Mouse (Mus musculus) limb, embryonic 12.5 days (tissue): ENCODE measurements at regions not wholly inside any gene's neighbourhood (a gene's known extent, or its start where the extent isn't known, plus 50 kb on each side); places are given as distances from the start of the nearest gene placed in this dataset.

Experiments used
- ATAC-seq: fragments of 200-750 bp; cut with Nextera tagmentation; 2 replicates; pipeline ENCODE4 v1.8.0; 2017; ENCODE audit warnings: low read depth, moderate TSS enrichment; ENCODE audit not compliant: insufficient number of reproducible peaks, insufficient read depth, low FRiP score, low TSS enrichment
- H3K27ac ChIP-seq: fragments of 300-500 bp; sonication (generic); 2 replicates; pipeline ENCODE4 v1.5.1; 2016; ENCODE audit warnings: mild to moderate bottlenecking, moderate library complexity
- H3K27me3 ChIP-seq: fragments of 300-500 bp; sonication (generic); 2 replicates; pipeline ENCODE4 v1.6.1; 2016; ENCODE audit warnings: mild to moderate bottlenecking, moderate library complexity
- H3K36me3 ChIP-seq: fragments of 300-500 bp; sonication (generic); 2 replicates; pipeline ENCODE4 v1.6.1; 2016; ENCODE audit warnings: mild to moderate bottlenecking, moderate library complexity
- H3K4me1 ChIP-seq: fragments of 300-500 bp; sonication (generic); replicated peaks from 2 replicates; pipeline ENCODE4 v1.6.1; 2016
- H3K4me2 ChIP-seq: fragments of 300-500 bp; sonication (generic); 2 replicates; pipeline ENCODE4 v1.6.1; 2016; ENCODE audit warnings: mild to moderate bottlenecking, moderate library complexity
- H3K4me3 ChIP-seq: fragments of 300-500 bp; sonication (generic); replicated peaks from 2 replicates; pipeline ENCODE4 v1.5.1; 2016; ENCODE audit warnings: mild to moderate bottlenecking
- H3K9ac ChIP-seq: fragments of 300-500 bp; sonication (generic); replicated peaks from 2 replicates; pipeline ENCODE4 v1.6.1; 2016; ENCODE audit warnings: mild to moderate bottlenecking, moderate library complexity
- H3K9me3 ChIP-seq: fragments of 300-500 bp; sonication (generic); 2 replicates; pipeline ENCODE4 v1.6.1; 2016; ENCODE audit warnings: mild to moderate bottlenecking, moderate library complexity
- WGBS: fragments of 180-500 bp; shearing (Covaris S2); methylation state at CpG from one replicate; pipeline ENCODE4 v1.1.7; 2016; 5-methylcytosine and 5-hydroxymethylcytosine counted together

GRCm38 (mm10) chr13:30484527-30485185 is 60.5 kb downstream of the Uqcrfs1 start:
- peak overlapping the region; percentile 32 for H3K4me2 ChIP-seq
- peak; percentile 94 for ATAC-seq

GRCm38 (mm10) chr13:30479128-30479666 is 66.0 kb downstream of the Uqcrfs1 start:
- Histone ChIP-seq H3K9ac (no peak overlapping the region), H3K4me3 (no peak overlapping the region), H3K27me3 (no peaks in the 10 kb centered on the region), H3K27ac (no peak overlapping the region), H3K4me2 (no peak overlapping the region), H3K9me3 (no peaks in the 10 kb centered on the region), H3K36me3 (no peaks in the 10 kb centered on the region), H3K4me1 (0 out of 2 replicates have a peak, but pooled peaks cover 3% of the 10 kb centered on the region)
- WGBS = 38% methylated on average over 6 of the region's 6 CpGs
- no peak for ATAC-seq

More at GRCm38 (mm10) chr13:30484527-30485185, 60.5 kb downstream of the Uqcrfs1 start:
- Histone ChIP-seq H3K4me1 (peaks cover 6% of the 10 kb centered on the region; the same call in 1 of the 2 replicates), H3K9me3 (no peaks in the 10 kb centered on the region), H3K36me3 (no peaks in the 10 kb centered on the region), H3K4me3 (no peak overlapping the region), H3K27me3 (no peaks in the 10 kb centered on the region), H3K27ac (peak overlapping the region; percentile 88), H3K9ac (no peak overlapping the region)
- 28% methylated on average over 13 of the region's 13 CpGs for WGBS

GRCm38 (mm10) chr13:30478556-30478955 is 66.6 kb downstream of the Uqcrfs1 start:
- Histone ChIP-seq H3K4me3 (no peak overlapping the region), H3K9me3 (no peaks in the 10 kb centered on the region), H3K9ac (no peak overlapping the region), H3K4me2 (no peak overlapping the region), H3K36me3 (no peaks in the 10 kb centered on the region), H3K27me3 (no peaks in the 10 kb centered on the region), H3K4me1 (0 out of 2 replicates have a peak, but pooled peaks cover under 1% of the 10 kb centered on the region), H3K27ac (no peak overlapping the region)
- no peak for ATAC-seq
- 53% methylated on average over 2 of the region's 2 CpGs for WGBS

- Histone ChIP-seq H3K36me3 (no peaks in the 10 kb centered on the region), H3K4me2 (no peak overlapping the region), H3K9ac (no peak overlapping the region), H3K9me3 (no peaks in the 10 kb centered on the region), H3K27me3 (no peaks in the 10 kb centered on the region), H3K4me1 (no peaks in the 10 kb centered on the region), H3K27ac (no peak overlapping the region), H3K4me3 (no peak overlapping the region)
- no peak for ATAC-seq
- WGBS = 79% methylated on average over 5 of the region's 5 CpGs
Observed at GRCm38 (mm10) chr13:30471300-30471699, 73.9 kb downstream of the Uqcrfs1 start.

- H3K4me1 ChIP-seq = no peaks in the 10 kb centered on the region
- ATAC-seq = no peak
- no peak overlapping the region for H3K9ac ChIP-seq
- no peak overlapping the region for H3K4me2 ChIP-seq
- no peak overlapping the region for H3K27ac ChIP-seq
- H3K36me3 ChIP-seq = no peaks in the 10 kb centered on the region
- no peaks in the 10 kb centered on the region for H3K27me3 ChIP-seq
- 78% methylated on average over 1 of the region's 1 CpGs for WGBS
- no peaks in the 10 kb centered on the region for H3K9me3 ChIP-seq
- H3K4me3 ChIP-seq = no peak overlapping the region
Observed at GRCm38 (mm10) chr13:30467104-30467503, 78.1 kb downstream of the Uqcrfs1 start.

- Histone ChIP-seq H3K36me3 (no peaks in the 10 kb centered on the region), H3K27ac (no peak overlapping the region), H3K4me2 (no peak overlapping the region), H3K4me1 (no peaks in the 10 kb centered on the region), H3K4me3 (no peak overlapping the region), H3K9ac (no peak overlapping the region), H3K27me3 (no peaks in the 10 kb centered on the region), H3K9me3 (no peaks in the 10 kb centered on the region)
- ATAC-seq = no peak
- 61% methylated on average over 5 of the region's 5 CpGs for WGBS
Observed at GRCm38 (mm10) chr13:30465439-30465838, 79.7 kb downstream of the Uqcrfs1 start.

GRCm38 (mm10) chr13:30455278-30455681 is 89.9 kb downstream of the Uqcrfs1 start:
- 70% methylated on average over 8 of the region's 8 CpGs for WGBS
- Histone ChIP-seq H3K9ac (no peak overlapping the region), H3K4me2 (no peak overlapping the region), H3K27ac (no peak overlapping the region), H3K4me1 (peaks cover 5% of the 10 kb centered on the region; the same call in 1 of the 2 replicates), H3K27me3 (no peaks in the 10 kb centered on the region), H3K4me3 (no peak overlapping the region), H3K9me3 (no peaks in the 10 kb centered on the region), H3K36me3 (no peaks in the 10 kb centered on the region)
- no peak for ATAC-seq

GRCm38 (mm10) chr13:30452126-30452525 is 93.0 kb downstream of the Uqcrfs1 start:
- ATAC-seq = no peak
- WGBS = 66% methylated on average over 2 of the region's 2 CpGs
- H3K4me2 ChIP-seq = no peak overlapping the region
- H3K4me3 ChIP-seq = no peak overlapping the region
- H3K9ac ChIP-seq = no peak overlapping the region
- no peak overlapping the region for H3K27ac ChIP-seq
- H3K4me1 ChIP-seq = peaks cover 5% of the 10 kb centered on the region; the same call in 1 of the 2 replicates
- no peaks in the 10 kb centered on the region for H3K36me3 ChIP-seq
- no peaks in the 10 kb centered on the region for H3K27me3 ChIP-seq
- H3K9me3 ChIP-seq = no peaks in the 10 kb centered on the region

GRCm38 (mm10) chr13:30448895-30449294 is 96.3 kb downstream of the Uqcrfs1 start:
- ATAC-seq = no peak
- H3K9me3 ChIP-seq = no peaks in the 10 kb centered on the region
- 91% methylated on average over 4 of the region's 4 CpGs for WGBS
- H3K27ac ChIP-seq = no peak overlapping the region
- no peaks in the 10 kb centered on the region for H3K36me3 ChIP-seq
- no peak overlapping the region for H3K4me3 ChIP-seq
- no peaks in the 10 kb centered on the region for H3K27me3 ChIP-seq
- no peak overlapping the region for H3K9ac ChIP-seq
- no peak overlapping the region for H3K4me2 ChIP-seq
- H3K4me1 ChIP-seq = peaks cover 5% of the 10 kb centered on the region; the same call in 1 of the 2 replicates
